Mouse (Mus musculus) lung, embryonic 16.5 days (tissue): ENCODE data around the gene Fmo2. TPM values are rescaled to one million over a fixed set of nuclear protein-coding genes. Genes with fewer than 3 reads are reported as not detected.

ENCODE experiments used
- ATAC-seq: fragments of 200-750 bp; cut with Nextera tagmentation; 2 replicates; pipeline ENCODE4 v1.8.0; 2017; ENCODE audit warnings: low read depth, mild to moderate bottlenecking, moderate library complexity
- H3K27ac ChIP-seq: fragments of 300-500 bp; sonication (generic); 2 replicates; pipeline ENCODE4 v1.5.1; 2014; ENCODE audit warnings: mild to moderate bottlenecking, control low read depth, low read length
- H3K27me3 ChIP-seq: fragments of 300-500 bp; sonication (generic); 2 replicates; pipeline ENCODE4 v1.6.1; 2014; ENCODE audit warnings: low read depth, low read length, mixed read lengths; ENCODE audit not compliant: control insufficient read depth, insufficient read depth
- H3K36me3 ChIP-seq: fragments of 300-500 bp; sonication (generic); 2 replicates; pipeline ENCODE4 v1.6.1; 2014; ENCODE audit warnings: low read length; ENCODE audit not compliant: control insufficient read depth, insufficient read depth
- H3K4me1 ChIP-seq: fragments of 300-500 bp; sonication (generic); replicated peaks from 2 replicates; pipeline ENCODE4 v1.6.1; 2014; ENCODE audit warnings: low read length, mixed read lengths; ENCODE audit not compliant: control insufficient read depth, insufficient read depth
- H3K4me2 ChIP-seq: fragments of 300-500 bp; sonication (generic); 2 replicates; pipeline ENCODE4 v1.6.1; 2014; ENCODE audit warnings: low read depth, low read length, control low read depth
- H3K4me3 ChIP-seq: fragments of 300-500 bp; sonication (generic); 2 replicates; pipeline ENCODE4 v1.5.1; 2014; ENCODE audit warnings: mild to moderate bottlenecking, low read length, control low read depth
- H3K9ac ChIP-seq: fragments of 300-500 bp; sonication (generic); 2 replicates; pipeline ENCODE4 v1.6.1; 2014; ENCODE audit warnings: low read length, control low read depth
- H3K9me3 ChIP-seq: fragments of 300-500 bp; sonication (generic); 2 replicates; pipeline ENCODE4 v1.6.1; 2016; ENCODE audit warnings: low read length; ENCODE audit not compliant: control insufficient read depth
- WGBS: fragments of 180-500 bp; shearing (Covaris S2); extraction: QIAGEN DNeasy Blood & Tissue Kit; methylation state at CpG from one replicate; pipeline ENCODE4 v1.1.7; 2014; 5-methylcytosine and 5-hydroxymethylcytosine counted together
- polyA plus RNA-seq: library from polyadenylated mRNA; unstranded; fragments of >200 nt; fragmentation: Nextera tagmentation; extraction: Ambion mirVana; gene quantifications from 2 replicates; pipeline ENCODE4 v1.2.1, GENCODE M21; 2015

The Fmo2 gene
- polyA plus RNA-seq, 1 experiment from 2014 or later: 48.3 TPM

GRCm38 (mm10) chr1:162875091-162875490 lies 23.4 kb downstream of the Fmo2 start:
- no peak overlapping the region for H3K9ac ChIP-seq
- 29% methylated on average over 3 of the region's 3 CpGs for WGBS
- ATAC-seq: no peak
- H3K4me1 ChIP-seq: peaks cover 9% of the 10 kb centered on the region
- H3K27me3 ChIP-seq: no peaks in the 10 kb centered on the region
- no peaks in the 10 kb centered on the region for H3K9me3 ChIP-seq
- no peaks in the 10 kb centered on the region for H3K36me3 ChIP-seq
- no peak overlapping the region for H3K4me3 ChIP-seq
- H3K4me2 ChIP-seq: no peak overlapping the region
- H3K27ac ChIP-seq: no peak overlapping the region

- peak overlapping the region; percentile 37 for H3K27ac ChIP-seq
- ATAC-seq: peak; percentile 62
Measured at GRCm38 (mm10) chr1:162871701-162872311, 26.7 kb downstream of the Fmo2 start.

DNA sequence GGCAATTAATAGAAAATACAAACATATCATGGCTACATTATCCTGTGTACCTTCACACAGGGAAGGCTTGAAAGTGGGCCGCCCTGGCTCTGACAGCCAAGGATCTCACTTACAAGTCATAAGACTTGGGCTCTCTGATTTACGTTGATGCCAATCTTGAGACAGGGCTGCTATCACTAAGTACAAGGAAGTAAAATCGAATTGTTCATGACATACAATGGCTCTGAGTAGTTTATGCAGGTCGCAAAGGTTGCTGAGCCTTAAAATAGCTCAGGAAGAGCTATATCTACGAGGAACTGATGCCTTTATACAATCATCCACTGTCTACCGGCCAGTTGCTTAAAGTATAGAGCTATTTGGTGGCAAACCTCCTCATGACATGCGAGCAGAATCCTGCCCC lies 27.5 kb downstream of the Fmo2 start:
- ATAC-seq: no peak
- Histone ChIP-seq H3K27me3 (no peaks in the 10 kb centered on the region), H3K4me2 (no peak overlapping the region), H3K4me1 (peaks cover 9% of the 10 kb centered on the region), H3K36me3 (no peaks in the 10 kb centered on the region), H3K9ac (no peak overlapping the region), H3K27ac (no peak overlapping the region), H3K9me3 (no peaks in the 10 kb centered on the region), H3K4me3 (no peak overlapping the region)
- 73% methylated on average over 7 of the region's 7 CpGs for WGBS

More at GRCm38 (mm10) chr1:162871701-162872311, 26.7 kb downstream of the Fmo2 start:
- no peaks in the 10 kb centered on the region for H3K9me3 ChIP-seq
- peaks cover 9% of the 10 kb centered on the region for H3K4me1 ChIP-seq
- no peak overlapping the region for H3K4me3 ChIP-seq
- no peaks in the 10 kb centered on the region for H3K27me3 ChIP-seq
- H3K9ac ChIP-seq: no peak overlapping the region
- WGBS: 18% methylated on average over 9 of the region's 9 CpGs
- no peak overlapping the region for H3K4me2 ChIP-seq
- no peaks in the 10 kb centered on the region for H3K36me3 ChIP-seq

- H3K4me3 ChIP-seq: no peak overlapping the region
- no peak overlapping the region for H3K27ac ChIP-seq
- no peaks in the 10 kb centered on the region for H3K9me3 ChIP-seq
- no peak overlapping the region for H3K4me2 ChIP-seq
- no peak for ATAC-seq
- H3K27me3 ChIP-seq: no peaks in the 10 kb centered on the region
- no peaks in the 10 kb centered on the region for H3K36me3 ChIP-seq
- H3K9ac ChIP-seq: no peak overlapping the region
- 61% methylated on average over 4 of the region's 4 CpGs for WGBS
- H3K4me1 ChIP-seq: peaks cover 9% of the 10 kb centered on the region
Measured at GRCm38 (mm10) chr1:162867396-162867795, 31.1 kb downstream of the Fmo2 start.

DNA sequence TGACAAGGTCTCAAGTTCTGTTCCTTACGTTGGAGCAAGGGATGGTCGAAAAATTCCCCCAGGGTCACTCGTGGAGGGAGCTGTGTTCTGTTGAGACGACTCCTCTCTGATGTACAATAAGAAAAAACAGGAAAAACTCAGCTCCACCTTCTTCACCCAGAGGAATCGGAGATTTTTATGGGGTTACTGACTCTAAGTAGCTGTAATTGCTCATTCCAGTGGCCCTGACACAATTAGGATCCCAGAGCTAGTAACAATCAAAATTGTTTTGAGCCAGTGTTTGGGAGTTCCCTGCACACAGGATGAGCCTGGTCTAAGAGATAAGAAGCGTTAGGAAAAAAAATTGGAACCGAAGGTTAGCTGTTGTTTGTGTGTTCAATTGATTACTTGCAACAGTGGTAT lies 32.2 kb downstream of the Fmo2 start, which contains the start of gene Fmo1:
Fmo1 (minus strand) TSS at position 331 of the 402 bp plus-strand sequence.
- Histone ChIP-seq H3K36me3 (no peaks in the 10 kb centered on the region), H3K4me3 (no peak within 1 kb of the TSS), H3K9ac (no peak within 1 kb of the TSS), H3K27ac (no peak within 1 kb of the TSS), H3K27me3 (no peaks in the 10 kb centered on the region), H3K9me3 (no peaks in the 10 kb centered on the region), H3K4me2 (no peak within 1 kb of the TSS), H3K4me1 (peaks cover 2% of the 10 kb centered on the region; the same call in 1 of the 2 replicates)
- 49% methylated on average over 7 of the region's 7 CpGs for WGBS
- ATAC-seq: no peak

- Histone ChIP-seq H3K9ac (no peak overlapping the region), H3K4me2 (no peak overlapping the region), H3K4me3 (no peak overlapping the region), H3K9me3 (no peaks in the 10 kb centered on the region), H3K27ac (no peak overlapping the region), H3K27me3 (no peaks in the 10 kb centered on the region), H3K36me3 (no peaks in the 10 kb centered on the region), H3K4me1 (peaks cover 2% of the 10 kb centered on the region; the same call in 1 of the 2 replicates)
- no peak for ATAC-seq
- WGBS: 55% methylated on average over 3 of the region's 3 CpGs
Measured at GRCm38 (mm10) chr1:162865493-162865830, 33.1 kb downstream of the Fmo2 start.

DNA sequence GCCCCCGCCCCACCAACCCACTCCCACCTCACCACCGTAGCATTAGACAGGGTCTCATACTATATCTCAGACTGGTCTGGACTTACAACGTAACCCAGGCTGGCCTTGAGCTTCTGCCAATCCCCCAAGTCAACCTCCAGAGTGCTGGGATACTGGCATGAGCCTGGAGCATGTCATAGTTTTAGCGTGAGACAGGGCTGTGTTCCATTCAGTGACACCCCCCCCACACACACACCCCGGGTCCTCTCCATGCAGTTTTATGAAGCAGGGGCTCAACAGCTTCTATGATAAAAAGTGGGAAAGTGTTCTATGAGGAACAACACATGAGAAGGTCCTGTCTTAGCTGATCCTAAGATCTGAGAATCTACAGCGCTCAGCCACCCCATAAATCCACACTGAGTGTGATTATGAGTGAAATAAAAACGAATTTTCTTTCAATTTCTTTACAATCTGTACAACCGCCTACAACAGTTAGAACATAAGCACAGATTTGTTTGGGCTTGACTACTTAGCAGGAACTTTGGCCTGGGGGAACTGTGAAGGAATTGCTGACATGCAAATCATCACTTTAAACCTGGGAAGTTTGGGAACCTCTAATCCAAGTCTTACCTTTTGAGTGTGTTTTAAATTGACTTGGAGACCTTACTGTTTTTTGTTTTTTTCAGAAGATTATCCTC lies 33.6 kb downstream of the Fmo2 start:
- no peaks in the 10 kb centered on the region for H3K36me3 ChIP-seq
- no peak overlapping the region for H3K27ac ChIP-seq
- H3K27me3 ChIP-seq: no peaks in the 10 kb centered on the region
- H3K4me2 ChIP-seq: no peak overlapping the region
- H3K9ac ChIP-seq: no peak overlapping the region
- H3K4me1 ChIP-seq: peaks cover 3% of the 10 kb centered on the region; the same call in 1 of the 2 replicates
- ATAC-seq: peak; percentile 92
- H3K9me3 ChIP-seq: no peaks in the 10 kb centered on the region
- WGBS: 57% methylated on average over 8 of the region's 8 CpGs
- H3K4me3 ChIP-seq: no peak overlapping the region

DNA sequence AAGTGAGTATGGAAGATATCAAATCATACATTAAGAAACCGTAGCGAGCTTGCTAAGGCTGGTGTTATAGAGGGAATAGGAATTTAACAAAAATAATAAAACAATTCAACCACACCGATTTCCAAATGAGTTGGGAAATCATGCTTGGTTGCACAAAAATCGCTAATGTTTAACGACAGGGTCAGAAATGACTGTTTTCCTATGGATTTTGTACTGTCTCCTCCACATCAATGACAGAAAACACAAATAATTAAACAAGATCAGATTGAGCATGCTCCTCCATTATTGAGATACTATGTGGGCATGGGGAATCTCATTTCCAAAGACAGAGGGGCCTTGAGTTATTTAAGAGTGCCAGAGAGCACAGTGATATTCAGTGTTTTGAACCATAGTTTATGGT lies 34.2 kb downstream of the Fmo2 start:
- Histone ChIP-seq H3K4me1 (peaks cover 10% of the 10 kb centered on the region), H3K36me3 (no peaks in the 10 kb centered on the region), H3K27me3 (no peaks in the 10 kb centered on the region), H3K4me3 (no peak overlapping the region), H3K9me3 (no peaks in the 10 kb centered on the region), H3K9ac (no peak overlapping the region), H3K27ac (no peak overlapping the region), H3K4me2 (no peak overlapping the region)
- WGBS: 85% methylated on average over 5 of the region's 5 CpGs
- ATAC-seq: no peak

DNA sequence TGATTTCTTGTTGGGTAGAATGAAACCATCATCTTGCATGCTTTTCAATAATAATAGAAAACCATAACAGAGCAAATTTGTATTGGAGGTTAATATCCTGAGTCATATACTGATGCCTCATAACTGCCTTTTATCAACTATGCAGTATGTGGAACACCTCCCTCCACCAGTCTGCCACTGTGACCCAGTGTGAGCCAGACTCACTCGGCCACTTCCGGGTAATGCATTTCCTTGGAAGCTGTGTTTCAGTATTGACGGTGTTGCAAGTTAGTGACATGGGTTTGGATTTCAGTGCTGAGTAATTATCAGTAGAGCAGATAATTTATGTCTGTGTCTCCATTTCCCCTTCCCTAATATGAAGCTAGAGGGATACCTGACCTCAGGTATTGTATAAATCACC lies 34.9 kb downstream of the Fmo2 start:
- Histone ChIP-seq H3K27ac (no peak overlapping the region), H3K9me3 (no peaks in the 10 kb centered on the region), H3K36me3 (no peaks in the 10 kb centered on the region), H3K27me3 (no peaks in the 10 kb centered on the region), H3K4me2 (no peak overlapping the region), H3K4me3 (no peak overlapping the region), H3K9ac (no peak overlapping the region), H3K4me1 (peaks cover 14% of the 10 kb centered on the region)
- 85% methylated on average over 3 of the region's 3 CpGs for WGBS
- ATAC-seq: no peak
